Mouse (Mus musculus) bone marrow, adult 2 months (tissue): ENCODE measurements around the gene Bsg. TPM values are rescaled to one million over a fixed set of nuclear protein-coding genes. Genes with fewer than 3 reads are reported as not detected.
"Not testable (repeated sequence)": the region's sequence is repeated elsewhere in the genome, so short reads cannot be mapped to it uniquely, and the experiment has no call there.

Experiments used
- H3K27ac ChIP-seq: fragments of 200-500 bp; 2 replicates; pipeline ENCODE4 v1.5.1; 2012; ENCODE audit warnings: low read depth, mild to moderate bottlenecking, control low read depth, inconsistent platforms, low read length; ENCODE audit not compliant: control insufficient read depth, poor library complexity, insufficient read depth
- H3K4me1 ChIP-seq: fragments of 200-500 bp; 2 replicates; pipeline ENCODE4 v1.6.1; 2011; ENCODE audit warnings: low read length; ENCODE audit not compliant: control insufficient read depth, insufficient read depth
- H3K4me3 ChIP-seq: fragments of 200-500 bp; replicated peaks from 2 replicates; pipeline ENCODE3; 2011; ENCODE audit warnings: mild to moderate bottlenecking, low read depth, low read length, control low read depth; ENCODE audit not compliant: control insufficient read depth
- CTCF ChIP-seq: fragments of 200-500 bp; IDR thresholded peaks from 2 replicates; pipeline ENCODE4 v1.5.1; 2011; ENCODE audit warnings: low read length, control low read depth; ENCODE audit not compliant: control insufficient read depth, insufficient read depth
- POLR2A ChIP-seq: fragments of 200-500 bp; IDR thresholded peaks from 2 replicates; pipeline ENCODE4 v1.6.1; 2011; ENCODE audit warnings: low read depth, mild to moderate bottlenecking, control low read depth, low read length, borderline replicate concordance; ENCODE audit not compliant: control insufficient read depth
- WGBS: fragments of 180-500 bp; shearing (Covaris S2); methylation state at CpG from one replicate; pipeline ENCODE4 v1.1.7; 2018; 5-methylcytosine and 5-hydroxymethylcytosine counted together
- polyA plus RNA-seq: library from polyadenylated mRNA; stranded (reverse); fragments of >200 nt; gene quantifications from 2 replicates; pipeline ENCODE4 v1.2.4, GENCODE M21; 2011; ENCODE audit warnings: low replicate concordance; ENCODE audit not compliant: missing spikeins, insufficient read depth, insufficient read length

The Bsg gene
- polyA plus RNA-seq, 1 experiment = 588 TPM

DNA sequence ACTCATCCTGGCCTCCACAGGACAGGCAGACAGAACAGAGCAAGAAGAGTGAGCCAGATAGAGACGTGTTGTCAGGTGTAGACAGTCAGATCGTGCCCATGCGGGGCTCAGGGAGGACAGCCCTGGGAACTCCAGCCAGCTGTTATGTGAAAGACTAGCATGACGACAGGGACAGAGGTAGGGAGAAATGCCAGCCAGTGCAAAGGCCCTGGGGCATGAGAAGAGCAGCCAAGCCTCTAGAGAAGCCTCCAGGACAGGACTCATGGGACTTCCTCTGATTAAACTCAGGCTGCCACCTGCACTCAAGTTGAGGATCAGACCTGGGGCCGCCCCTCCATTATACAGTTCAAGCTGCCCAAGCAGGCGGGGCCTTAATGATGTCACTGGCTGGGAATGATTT is 44.2 kb downstream of the Bsg start:
- 76% methylated on average over 6 of the region's 6 CpGs for WGBS
- H3K4me1 ChIP-seq = peaks cover 3% of the 10 kb centered on the region
- no peak overlapping the region for H3K27ac ChIP-seq
- no peak overlapping the region for H3K4me3 ChIP-seq
- no peak for TF ChIP-seq POLR2A
- no peak for TF ChIP-seq CTCF

DNA sequence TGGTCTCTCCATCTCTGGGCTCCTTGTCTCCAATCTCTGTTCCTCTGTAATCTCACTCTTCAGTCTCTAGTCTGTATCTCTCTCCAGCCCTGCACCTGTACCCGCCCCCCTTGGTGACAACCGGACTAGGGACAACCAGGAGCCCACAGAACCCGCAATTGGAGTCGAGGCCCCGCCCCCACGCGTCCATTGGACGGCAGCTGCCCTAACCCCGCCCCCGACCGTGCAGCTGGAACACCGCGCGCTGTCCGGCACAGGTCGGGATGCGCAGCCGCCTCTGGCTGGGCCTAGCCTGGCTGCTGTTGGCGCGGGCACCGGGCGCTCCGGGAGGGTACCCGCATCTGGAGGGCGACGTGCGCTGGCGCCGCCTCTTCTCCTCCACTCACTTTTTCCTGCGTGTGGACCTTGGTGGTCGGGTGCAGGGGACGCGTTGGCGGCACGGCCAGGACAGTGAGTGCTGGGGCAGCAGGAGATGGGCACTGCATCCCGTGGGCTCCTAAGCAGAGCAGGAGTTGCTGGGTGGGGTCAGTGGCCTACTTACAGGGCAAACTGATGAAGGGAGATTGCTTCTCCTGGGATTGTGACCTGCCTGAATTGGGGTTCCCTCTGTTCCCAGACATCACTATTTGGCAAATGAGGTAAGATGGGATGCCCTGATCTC is 50.7 kb downstream of the Bsg start, which contains the start of gene Fgf22:
Fgf22 (plus strand) TSS at position 221 of the 661 bp plus-strand sequence.
- TF ChIP-seq CTCF (no peak), POLR2A (no peak)
- no peak within 1 kb of the TSS; the same call in 1 of the 2 replicates for H3K27ac ChIP-seq
- WGBS = 8% methylated on average over 36 of the region's 36 CpGs
- H3K4me1 ChIP-seq = no peaks in the 10 kb centered on the region
- no peak within 1 kb of the TSS for H3K4me3 ChIP-seq

DNA sequence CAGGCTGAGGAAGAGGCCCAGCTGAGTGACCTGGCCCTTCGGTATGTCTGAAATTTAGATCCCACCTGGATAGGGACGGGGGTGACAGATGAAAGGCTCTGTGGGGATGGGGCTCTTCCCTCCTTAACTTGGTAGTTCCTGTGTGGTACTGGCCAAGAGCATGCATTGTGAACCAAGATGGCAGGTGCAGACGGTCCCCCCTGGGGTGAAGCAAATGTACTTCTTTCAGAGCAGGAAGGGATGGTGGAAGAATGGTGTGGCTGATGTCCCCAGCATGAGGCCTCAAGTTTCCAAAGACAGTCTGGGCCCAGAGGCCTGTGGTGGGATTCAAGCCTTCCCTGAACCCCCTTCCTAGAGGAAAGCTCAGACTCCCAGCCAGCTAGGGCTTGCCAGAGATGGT is 51.6 kb downstream of the Bsg start:
- H3K27ac ChIP-seq = no peak overlapping the region
- 77% methylated on average over 3 of the region's 3 CpGs for WGBS
- no peak overlapping the region for H3K4me3 ChIP-seq
- H3K4me1 ChIP-seq = no peaks in the 10 kb centered on the region
- TF ChIP-seq POLR2A (no peak), CTCF (no peak)

DNA sequence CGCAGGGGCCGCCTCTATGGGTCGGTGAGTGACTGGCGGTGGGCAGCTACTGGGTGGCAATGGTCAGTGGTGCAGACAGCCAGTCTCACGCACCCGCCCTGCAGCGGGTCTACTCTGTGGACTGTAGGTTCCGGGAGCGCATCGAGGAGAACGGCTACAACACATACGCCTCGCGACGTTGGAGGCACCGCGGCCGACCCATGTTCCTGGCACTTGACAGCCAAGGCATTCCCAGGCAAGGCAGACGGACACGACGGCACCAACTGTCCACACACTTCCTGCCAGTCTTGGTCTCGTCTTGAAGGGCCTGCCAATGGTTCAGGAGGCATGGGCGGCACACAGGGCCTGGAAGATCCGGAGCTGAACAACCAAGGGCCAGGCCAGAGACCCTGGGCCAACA is 52.4 kb downstream of the Bsg start:
- 92% methylated on average over 24 of the region's 24 CpGs for WGBS
- Histone ChIP-seq H3K4me1 (no peaks in the 10 kb centered on the region), H3K27ac (no peak overlapping the region), H3K4me3 (no peak overlapping the region)
- TF ChIP-seq CTCF = no peak
- no peak for TF ChIP-seq POLR2A

DNA sequence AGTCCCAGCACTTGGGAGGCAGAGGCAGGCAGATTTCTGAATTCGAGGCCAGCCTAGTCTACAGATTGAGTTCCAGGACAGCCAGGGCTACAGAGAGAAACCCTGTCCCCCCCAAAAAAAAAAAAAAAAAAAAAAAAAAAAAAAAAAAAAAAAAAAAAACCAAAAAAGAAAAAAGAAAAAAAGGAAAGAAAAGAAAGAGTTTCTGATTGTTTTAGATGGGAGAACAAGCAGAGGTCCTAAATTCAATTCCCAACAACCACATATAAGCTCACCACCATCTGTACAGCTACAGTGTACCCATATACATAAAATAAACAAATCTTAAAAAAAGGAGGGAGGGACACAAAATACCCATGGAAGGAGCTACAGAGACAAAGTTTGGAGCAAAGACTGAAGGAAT is 55.4 kb downstream of the Bsg start:
- not testable (repeated sequence) for H3K4me3 ChIP-seq, H3K27ac ChIP-seq, H3K4me1 ChIP-seq
- 90% methylated on average over 1 of the region's 1 CpGs for WGBS

DNA sequence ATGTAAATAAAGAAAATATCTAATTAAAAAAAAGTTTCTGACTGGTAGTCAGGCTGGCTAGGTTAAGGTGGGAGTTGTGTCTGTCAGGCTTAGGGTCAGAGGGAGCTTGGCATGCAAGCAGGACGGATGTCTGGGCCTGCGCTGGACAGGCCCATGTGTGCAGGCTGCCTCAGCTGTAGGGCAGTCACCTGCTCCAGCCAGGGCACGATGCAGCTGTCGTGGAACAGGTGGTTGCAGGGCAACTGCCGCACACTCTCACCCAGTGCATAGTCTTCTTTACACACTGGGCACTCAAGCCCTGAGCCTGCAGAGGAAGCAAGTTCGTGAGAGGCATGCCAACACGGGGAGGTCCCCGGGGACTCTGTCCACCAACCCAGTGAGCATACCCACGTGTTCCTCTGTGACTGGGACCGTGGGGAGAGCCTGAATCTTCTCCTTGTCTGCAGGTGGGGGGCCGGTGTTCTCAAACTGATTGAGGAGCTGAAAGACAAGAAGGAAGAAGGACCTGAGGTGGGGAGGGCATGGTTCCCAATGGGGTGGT is 56.4 kb downstream of the Bsg start:
- H3K4me3 ChIP-seq = no peak overlapping the region
- H3K4me1 ChIP-seq = peaks cover 2% of the 10 kb centered on the region; the same call in 1 of the 2 replicates
- no peak for TF ChIP-seq POLR2A
- no peak for TF ChIP-seq CTCF
- no peak overlapping the region for H3K27ac ChIP-seq
- WGBS = 72% methylated on average over 11 of the region's 11 CpGs

Other genes starting within 250 kb of the Bsg start
- gene Vmn2r83, start 235.8 kb upstream of the Bsg start, polyA plus RNA-seq = not detected in 2 replicates
- gene Plpp2, start 170.7 kb upstream of the Bsg start, polyA plus RNA-seq = 1.7 and 2.6 TPM in 2 replicates
- 18.7 and 21.7 TPM in 2 replicates for gene Mier2, start 149.3 kb upstream of the Bsg start, polyA plus RNA-seq
- not detected in 2 replicates for gene Theg, start 117.2 kb upstream of the Bsg start, polyA plus RNA-seq
- gene C2cd4c, start 90.5 kb upstream of the Bsg start, polyA plus RNA-seq = not detected in 2 replicates
- 1.1 and 2.1 TPM in 2 replicates for gene Shc2, start 66.6 kb upstream of the Bsg start, polyA plus RNA-seq
- not detected in 2 replicates for gene Odf3l2, start 58.8 kb upstream of the Bsg start, polyA plus RNA-seq
- gene Madcam1, start 39.9 kb upstream of the Bsg start, polyA plus RNA-seq = not detected in 2 replicates
- gene Tpgs1, start 35.1 kb upstream of the Bsg start, polyA plus RNA-seq = 4.9 and 12.2 TPM in 2 replicates
- gene Cdc34, start 22.3 kb upstream of the Bsg start, polyA plus RNA-seq = 82.1 and 98.6 TPM in 2 replicates
- gene Gzmm, start 15.5 kb upstream of the Bsg start, polyA plus RNA-seq = not detected in 2 replicates
- 0.31 TPM in 1 of 2 replicates, not detected in the other for gene Hcn2, start 12.1 kb downstream of the Bsg start, polyA plus RNA-seq
- 20.0 and 29.6 TPM in 2 replicates for gene Polrmt, start 42.1 kb downstream of the Bsg start, polyA plus RNA-seq
- not detected in 2 replicates for gene Fgf22, start 50.6 kb downstream of the Bsg start, polyA plus RNA-seq
- gene Rnf126, start 62.5 kb downstream of the Bsg start, polyA plus RNA-seq = 26.5 and 42.8 TPM in 2 replicates
- gene Fstl3, start 72.8 kb downstream of the Bsg start, polyA plus RNA-seq = 1.0 and 1.8 TPM in 2 replicates
- gene Prss57, start 86.5 kb downstream of the Bsg start, polyA plus RNA-seq = 13.1 and 40.0 TPM in 2 replicates
- gene Palm, start 89.1 kb downstream of the Bsg start, polyA plus RNA-seq = 19.7 and 36.1 TPM in 2 replicates
- gene Misp, start 116.5 kb downstream of the Bsg start, polyA plus RNA-seq = not detected in 2 replicates
- 113 and 188 TPM in 2 replicates for gene Ptbp1, start 149.9 kb downstream of the Bsg start, polyA plus RNA-seq
- gene Prtn3, start 170.0 kb downstream of the Bsg start, polyA plus RNA-seq = 143 and 259 TPM in 2 replicates
- gene Plppr3, start 170.1 kb downstream of the Bsg start, polyA plus RNA-seq = 16.4 and 32.4 TPM in 2 replicates
- gene Elane, start 181.8 kb downstream of the Bsg start, polyA plus RNA-seq = 102 and 162 TPM in 2 replicates
- 20.0 TPM in 1 of 2 replicates, not detected in the other for gene Cfd, start 186.4 kb downstream of the Bsg start, polyA plus RNA-seq
- 12.3 and 19.2 TPM in 2 replicates for gene Med16, start 204.4 kb downstream of the Bsg start, polyA plus RNA-seq
- not detected in 2 replicates for gene Gm26602, start 206.4 kb downstream of the Bsg start, polyA plus RNA-seq
- gene Kiss1r, start 212.5 kb downstream of the Bsg start, polyA plus RNA-seq = 1.5 TPM in 1 of 2 replicates, not detected in the other
- 182 and 197 TPM in 2 replicates for gene R3hdm4, start 216.7 kb downstream of the Bsg start, polyA plus RNA-seq
- gene Arid3a, start 222.6 kb downstream of the Bsg start, polyA plus RNA-seq = 12.4 and 27.6 TPM in 2 replicates